Mouse (Mus musculus): ENCODE measurements around the gene Kcnn1. TPM values are rescaled to one million over a fixed set of nuclear protein-coding genes. Genes with fewer than 3 reads are reported as not detected.

The Kcnn1 gene
- polyA plus RNA-seq, 1 experiment from 2014 or later = 0.72 TPM

DNA sequence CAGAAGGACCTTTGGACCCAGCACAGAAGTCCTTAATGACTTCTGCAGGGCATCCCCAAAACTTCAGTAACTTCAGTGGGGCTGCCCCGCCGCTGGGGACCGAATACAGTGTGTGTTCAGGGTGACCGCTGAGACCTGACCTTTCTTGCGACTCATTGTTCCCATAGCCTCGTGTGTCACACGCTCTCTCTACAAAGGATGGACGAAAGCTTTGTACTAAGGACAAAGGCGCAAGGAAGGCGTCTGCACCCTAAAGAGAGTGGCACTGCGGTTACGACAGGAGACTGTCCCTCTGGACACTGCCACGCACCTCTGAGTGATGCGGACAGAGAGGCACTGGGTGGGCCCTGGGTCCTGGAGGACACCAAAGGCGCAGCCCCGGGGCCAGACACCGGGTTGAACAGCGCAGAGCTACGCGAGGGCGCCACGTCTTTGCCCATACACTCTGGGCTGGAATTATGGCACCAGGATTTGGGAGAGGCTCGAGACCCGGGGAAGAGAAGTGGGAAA lies 1.7 kb upstream of the Kcnn1 start:
- Histone ChIP-seq H3K27ac (no peak overlapping the region), H3K4me2 (peak overlapping the region; percentile 81), H3K27me3 (replicated peaks) (peaks cover 54% of the 10 kb centered on the region), H3K9me3 (replicated peaks) (no peaks in the 10 kb centered on the region), H3K4me1 (peaks cover 63% of the 10 kb centered on the region), H3K9ac (peak overlapping the region; percentile 74), H3K4me3 (peak overlapping the region; percentile 66), H3K36me3 (peaks cover 12% of the 10 kb centered on the region)
- WGBS (ENCODE audit: insufficient replicate concordance) = 3% methylated on average over 24 of the region's 24 CpGs
- no peak for ATAC-seq

DNA sequence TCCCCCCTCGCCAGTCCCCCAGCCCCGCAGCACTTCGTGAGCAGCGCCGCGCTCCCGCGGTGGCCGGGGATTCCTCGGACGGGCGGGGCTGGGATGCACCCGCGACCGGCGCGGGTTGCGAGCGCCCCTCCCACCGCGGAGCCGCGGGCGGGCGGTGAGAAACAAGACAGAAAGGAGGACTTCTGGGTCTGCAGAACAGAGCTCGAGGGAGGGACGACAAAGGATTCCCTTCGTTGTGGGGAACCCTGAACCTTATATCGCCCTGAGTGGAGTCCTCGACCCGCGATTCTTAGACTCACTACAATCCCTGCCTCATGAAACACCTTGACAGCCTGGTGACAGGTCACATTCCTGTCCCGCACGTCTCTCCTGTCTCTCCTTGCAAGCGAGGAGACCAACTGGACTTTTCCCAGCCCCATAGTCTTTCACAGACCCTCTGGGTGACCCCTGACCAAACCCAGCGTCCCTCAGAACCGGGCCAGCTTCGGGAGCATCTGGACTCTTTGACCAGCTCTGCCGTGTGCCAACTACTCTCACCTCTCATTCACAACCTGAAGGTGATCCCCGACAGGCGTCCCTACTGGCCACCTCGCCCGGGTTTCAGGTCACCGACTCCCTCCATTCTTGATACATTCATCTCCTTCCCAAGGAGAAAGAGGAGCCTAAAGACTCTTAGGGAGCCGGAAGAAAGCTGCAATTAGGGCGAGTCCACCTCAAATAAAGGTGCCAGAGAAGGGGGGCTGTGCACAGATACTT lies 1.1 kb upstream of the Kcnn1 start:
- WGBS (ENCODE audit: insufficient replicate concordance) = 2% methylated on average over 46 of the region's 46 CpGs
- Histone ChIP-seq H3K9me3 (replicated peaks) (no peaks in the 10 kb centered on the region), H3K4me3 (peak overlapping the region; percentile 66), H3K4me1 (peaks cover 57% of the 10 kb centered on the region), H3K27me3 (replicated peaks) (peaks cover 60% of the 10 kb centered on the region), H3K9ac (peak overlapping the region; percentile 6; the same call in 1 of the 2 replicates), H3K27ac (no peak overlapping the region), H3K36me3 (peaks cover 12% of the 10 kb centered on the region), H3K4me2 (peak overlapping the region; percentile 81)
- ATAC-seq = no peak

DNA sequence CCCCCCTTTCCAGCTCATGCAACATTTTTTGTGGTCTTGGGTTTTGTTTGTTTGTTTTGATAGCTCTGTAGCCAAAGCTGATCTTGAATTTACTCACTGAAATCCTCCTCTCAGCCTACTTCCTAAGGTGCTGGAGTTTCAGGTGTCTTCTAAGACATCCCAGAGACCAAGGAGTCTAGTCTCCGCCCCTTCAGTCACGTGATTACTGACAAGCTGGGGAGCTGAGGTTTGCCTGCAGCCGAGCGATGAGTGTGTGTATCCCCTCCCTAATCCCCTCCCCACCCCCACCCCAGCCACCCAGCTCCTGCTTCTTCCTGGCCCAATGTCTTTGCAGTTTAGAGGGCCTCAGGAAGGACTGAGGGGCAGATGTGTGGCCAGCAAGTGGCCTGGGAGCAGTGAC lies 5.5 kb downstream of the Kcnn1 start:
- Histone ChIP-seq H3K4me1 (peaks cover 25% of the 10 kb centered on the region), H3K36me3 (no peaks in the 10 kb centered on the region), H3K27me3 (replicated peaks) (peaks cover 85% of the 10 kb centered on the region), H3K9me3 (replicated peaks) (no peaks in the 10 kb centered on the region), H3K4me3 (no peak overlapping the region), H3K9ac (no peak overlapping the region; the same call in 1 of the 2 replicates), H3K27ac (no peak overlapping the region), H3K4me2 (peak overlapping the region; percentile 79; the same call in 1 of the 2 replicates)
- WGBS (ENCODE audit: insufficient replicate concordance) = 15% methylated on average over 4 of the region's 4 CpGs
- ATAC-seq = no peak

DNA sequence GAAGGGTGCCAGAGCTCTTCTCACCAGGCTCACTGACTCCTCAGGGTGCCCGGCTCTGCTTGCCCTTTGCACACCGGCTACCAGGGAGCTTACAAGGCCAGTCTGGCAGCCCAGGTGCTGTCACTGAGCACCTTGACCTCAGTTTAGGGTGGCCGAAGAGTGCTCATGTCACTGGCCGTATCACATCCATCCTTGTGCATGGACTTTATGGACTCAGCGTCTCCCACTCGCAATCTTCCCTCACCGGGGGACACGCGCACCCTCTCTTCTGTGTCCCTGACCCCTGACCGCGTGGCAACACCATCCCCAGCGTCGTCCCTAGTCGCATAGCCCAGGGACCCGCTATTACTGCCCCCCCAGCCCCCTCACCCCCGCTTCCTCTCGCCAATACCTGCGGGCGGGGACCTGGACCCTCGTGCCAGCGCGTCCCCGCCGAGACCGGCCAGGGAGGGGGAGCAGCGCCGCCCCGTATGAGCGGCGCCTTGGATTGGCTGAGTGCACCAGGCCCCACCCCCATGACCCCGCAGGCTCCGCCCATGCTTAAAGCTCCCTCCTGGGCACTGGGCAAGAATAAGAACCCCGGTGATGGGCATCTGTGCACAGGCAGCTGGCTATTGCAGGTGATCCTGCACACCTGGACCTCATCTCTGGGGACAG lies 6.4 kb downstream of the Kcnn1 start:
- no peak overlapping the region for H3K27ac ChIP-seq
- ATAC-seq = peak; percentile 81
- H3K9me3 ChIP-seq (replicated peaks) = no peaks in the 10 kb centered on the region
- peak overlapping the region; percentile 61; the same call in 1 of the 2 replicates for H3K9ac ChIP-seq
- H3K4me1 ChIP-seq = peaks cover 30% of the 10 kb centered on the region
- 10% methylated on average over 30 of the region's 33 CpGs for WGBS (ENCODE audit: insufficient replicate concordance)
- peak overlapping the region; percentile 48 for H3K4me3 ChIP-seq
- H3K36me3 ChIP-seq = no peaks in the 10 kb centered on the region
- peaks cover 85% of the 10 kb centered on the region for H3K27me3 ChIP-seq (replicated peaks)
- peak overlapping the region; percentile 79 for H3K4me2 ChIP-seq

DNA sequence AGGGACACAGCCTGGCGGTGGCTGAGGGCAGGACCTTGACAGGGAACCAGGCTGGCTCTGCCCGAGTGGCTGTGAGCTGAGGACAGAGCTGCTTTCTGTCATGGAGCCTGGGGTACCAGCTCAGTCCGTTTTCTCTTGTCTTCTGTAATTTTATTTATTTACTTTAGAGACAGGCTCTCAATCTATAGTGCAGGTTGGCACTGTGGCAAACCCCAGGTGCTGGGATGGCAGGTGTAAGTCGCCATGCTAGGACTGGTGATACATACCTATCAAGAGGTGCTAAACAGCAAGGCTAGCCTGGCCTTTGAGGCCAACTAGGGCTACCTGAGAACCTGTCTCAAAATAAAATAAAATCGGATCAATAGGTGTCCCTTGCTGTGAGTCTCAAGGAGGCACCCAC lies 7.0 kb downstream of the Kcnn1 start:
- H3K27ac ChIP-seq = no peak overlapping the region
- peaks cover 37% of the 10 kb centered on the region for H3K4me1 ChIP-seq
- H3K36me3 ChIP-seq = no peaks in the 10 kb centered on the region
- 63% methylated on average over 5 of the region's 5 CpGs for WGBS (ENCODE audit: insufficient replicate concordance)
- H3K4me2 ChIP-seq = peak overlapping the region; percentile 79; the same call in 1 of the 2 replicates
- ATAC-seq = no peak
- no peak overlapping the region for H3K9ac ChIP-seq
- no peaks in the 10 kb centered on the region for H3K9me3 ChIP-seq (replicated peaks)
- no peak overlapping the region for H3K4me3 ChIP-seq
- H3K27me3 ChIP-seq (replicated peaks) = peaks cover 80% of the 10 kb centered on the region

DNA sequence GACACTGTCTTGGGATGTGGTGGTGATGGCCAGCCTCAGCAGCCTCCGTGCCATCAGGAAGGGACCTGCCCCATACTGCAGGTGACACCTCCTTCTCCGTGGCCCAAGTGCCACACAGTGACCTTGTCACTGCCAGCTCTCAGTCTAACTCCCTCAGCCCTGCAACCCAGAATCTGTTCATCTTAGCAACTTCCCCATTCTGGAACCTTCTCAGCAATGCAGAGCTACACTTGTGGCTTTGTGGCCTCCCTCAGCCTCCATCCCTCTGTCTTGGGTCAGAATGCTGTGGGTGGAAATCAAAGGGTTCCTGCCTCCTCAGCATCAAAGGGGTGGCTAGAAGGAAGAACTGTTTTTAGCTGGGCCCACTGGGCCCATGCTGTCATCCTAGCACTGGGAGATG lies 9.2 kb downstream of the Kcnn1 start:
- H3K9ac ChIP-seq = no peak overlapping the region
- H3K36me3 ChIP-seq = no peaks in the 10 kb centered on the region
- H3K4me3 ChIP-seq = no peak overlapping the region
- H3K4me1 ChIP-seq = peaks cover 43% of the 10 kb centered on the region
- no peaks in the 10 kb centered on the region for H3K9me3 ChIP-seq (replicated peaks)
- peaks cover 82% of the 10 kb centered on the region for H3K27me3 ChIP-seq (replicated peaks)
- no peak overlapping the region for H3K27ac ChIP-seq
- no peak for ATAC-seq
- no peak overlapping the region for H3K4me2 ChIP-seq
- 31% methylated on average over 2 of the region's 2 CpGs for WGBS (ENCODE audit: insufficient replicate concordance)

DNA sequence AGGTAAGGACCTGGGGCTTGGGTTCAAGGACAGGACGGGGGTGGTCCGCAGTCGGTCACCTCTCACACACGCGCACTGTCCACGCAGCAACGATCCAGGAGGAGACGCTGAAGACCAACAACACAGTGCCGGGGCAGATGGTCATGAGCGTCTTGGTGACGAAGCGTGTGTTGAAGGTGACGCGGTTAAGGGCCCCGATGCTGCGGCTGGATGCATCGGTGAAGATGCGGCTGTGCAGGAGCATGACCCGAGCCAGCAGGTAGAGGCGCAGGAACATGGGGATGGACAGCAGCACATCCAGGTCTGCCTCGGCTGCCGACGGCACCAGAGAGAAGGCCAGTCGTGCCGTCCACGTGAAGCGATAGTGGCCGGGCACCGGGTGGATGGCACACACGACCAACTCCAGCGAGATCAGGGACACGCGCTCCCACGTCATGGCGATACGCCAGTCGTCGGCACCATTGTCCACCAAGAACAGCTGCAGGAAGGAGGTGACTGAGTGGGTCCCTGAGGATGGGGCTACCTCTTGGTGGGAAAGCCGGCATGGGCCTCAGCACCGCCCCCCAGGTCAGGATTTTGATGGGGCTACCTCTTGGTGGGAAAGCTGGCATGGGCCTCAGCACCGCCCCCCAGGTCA lies 10.3 kb downstream of the Kcnn1 start:
- H3K4me3 ChIP-seq = no peak overlapping the region

DNA sequence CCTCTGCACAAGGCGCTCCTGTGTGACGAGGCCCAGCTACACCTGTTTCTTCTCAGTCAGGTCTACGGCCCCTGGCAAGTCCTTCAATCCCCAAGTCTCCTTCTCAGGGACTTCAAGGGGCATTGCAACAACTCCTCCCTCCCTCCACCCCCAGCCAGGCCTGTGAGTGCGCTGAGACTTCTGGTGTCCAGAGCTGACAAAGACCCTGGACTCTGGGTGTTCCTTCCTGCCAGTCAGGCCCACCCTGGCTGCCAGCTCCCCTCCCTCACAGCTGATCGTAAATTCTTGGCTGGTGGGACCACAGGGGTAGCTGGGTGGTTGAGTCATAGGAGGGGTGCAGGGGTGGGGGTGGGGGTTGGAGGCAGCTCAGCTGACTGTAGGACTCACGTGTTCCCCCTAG lies 11.2 kb downstream of the Kcnn1 start:
- no peak for ATAC-seq

More for the DNA sequence above, 10.3 kb downstream of the Kcnn1 start:
- Histone ChIP-seq H3K36me3 (no peaks in the 10 kb centered on the region), H3K9me3 (replicated peaks) (no peaks in the 10 kb centered on the region), H3K9ac (no peak overlapping the region), H3K4me2 (no peak overlapping the region), H3K27ac (no peak overlapping the region), H3K4me1 (peaks cover 37% of the 10 kb centered on the region), H3K27me3 (replicated peaks) (peaks cover 85% of the 10 kb centered on the region)
- WGBS (ENCODE audit: insufficient replicate concordance) = 84% methylated on average over 41 of the region's 41 CpGs
- no peak for ATAC-seq

DNA sequence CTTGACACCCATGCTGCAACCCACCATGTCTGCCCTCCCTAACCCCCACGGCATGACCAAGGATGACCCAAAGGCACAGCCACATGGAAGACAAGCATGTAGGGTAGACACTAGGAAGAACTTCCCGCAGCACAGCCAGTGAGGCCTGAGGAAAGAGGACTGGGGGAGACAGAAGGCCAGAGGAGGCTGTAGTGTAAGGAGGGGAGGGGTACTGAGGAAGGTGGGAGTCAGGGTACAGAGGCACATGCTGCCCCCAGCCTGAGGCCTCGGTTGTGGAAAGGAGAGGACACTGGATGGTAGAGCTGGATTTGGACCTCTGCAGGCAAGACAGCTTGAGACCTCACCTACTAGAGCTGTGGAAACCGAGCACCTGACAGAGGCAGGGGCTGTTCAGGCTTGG lies 12.1 kb downstream of the Kcnn1 start:
- Histone ChIP-seq H3K4me1 (peaks cover 30% of the 10 kb centered on the region), H3K27ac (no peak overlapping the region), H3K4me2 (no peak overlapping the region), H3K9me3 (replicated peaks) (no peaks in the 10 kb centered on the region), H3K4me3 (no peak overlapping the region), H3K27me3 (replicated peaks) (peaks cover 91% of the 10 kb centered on the region), H3K36me3 (no peaks in the 10 kb centered on the region), H3K9ac (no peak overlapping the region)
- no peak for ATAC-seq
- 64% methylated on average over 4 of the region's 4 CpGs for WGBS (ENCODE audit: insufficient replicate concordance)

More for the DNA sequence above, 11.2 kb downstream of the Kcnn1 start:
- 38% methylated on average over 6 of the region's 6 CpGs for WGBS (ENCODE audit: insufficient replicate concordance)
- H3K4me2 ChIP-seq = no peak overlapping the region
- H3K9me3 ChIP-seq (replicated peaks) = no peaks in the 10 kb centered on the region
- H3K9ac ChIP-seq = 0 out of 2 replicates have a peak overlapping the region, but pooled peaks have one; percentile 29
- H3K36me3 ChIP-seq = no peaks in the 10 kb centered on the region
- no peak overlapping the region for H3K27ac ChIP-seq
- no peak overlapping the region for H3K4me3 ChIP-seq
- H3K4me1 ChIP-seq = peaks cover 29% of the 10 kb centered on the region
- H3K27me3 ChIP-seq (replicated peaks) = peaks cover 91% of the 10 kb centered on the region

DNA sequence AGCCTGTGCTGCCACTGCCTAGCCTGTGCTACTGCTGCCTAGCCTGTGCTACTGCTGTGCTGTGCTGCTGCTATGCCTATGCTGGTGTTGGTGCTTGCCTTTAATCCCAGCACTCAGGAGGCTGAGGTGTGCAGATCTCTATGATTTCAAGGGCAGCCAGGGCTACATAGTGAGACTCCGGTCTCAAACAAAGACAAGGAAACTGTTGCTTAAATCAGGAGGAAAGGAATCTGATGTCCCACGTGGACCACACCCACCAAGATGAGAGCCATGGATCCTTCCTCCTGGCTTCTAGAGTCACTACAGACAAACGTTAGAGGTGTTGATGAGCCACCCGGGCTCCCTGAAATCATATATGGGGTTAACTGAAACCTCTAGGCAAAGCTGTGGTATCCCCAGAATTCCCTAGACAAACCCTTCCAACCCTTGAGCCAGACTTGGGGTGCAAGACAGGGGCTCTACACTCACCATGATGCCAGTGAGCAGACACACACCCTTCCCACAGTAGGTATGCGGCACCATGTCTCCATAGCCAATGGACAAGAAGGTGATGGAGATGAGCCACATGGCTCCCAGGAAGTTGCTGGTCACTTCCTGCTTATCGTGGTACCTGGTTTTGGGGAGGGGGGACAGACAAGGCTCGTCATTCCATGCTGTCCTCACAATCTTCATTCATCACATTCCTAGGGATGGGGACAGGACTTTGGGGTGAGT lies 12.8 kb downstream of the Kcnn1 start:
- Histone ChIP-seq H3K9me3 (replicated peaks) (no peaks in the 10 kb centered on the region), H3K36me3 (no peaks in the 10 kb centered on the region), H3K9ac (no peak overlapping the region), H3K27ac (no peak overlapping the region), H3K4me3 (no peak overlapping the region), H3K4me2 (no peak overlapping the region), H3K4me1 (peaks cover 35% of the 10 kb centered on the region), H3K27me3 (replicated peaks) (peaks cover 84% of the 10 kb centered on the region)
- 52% methylated on average over 7 of the region's 7 CpGs for WGBS (ENCODE audit: insufficient replicate concordance)
- no peak for ATAC-seq

DNA sequence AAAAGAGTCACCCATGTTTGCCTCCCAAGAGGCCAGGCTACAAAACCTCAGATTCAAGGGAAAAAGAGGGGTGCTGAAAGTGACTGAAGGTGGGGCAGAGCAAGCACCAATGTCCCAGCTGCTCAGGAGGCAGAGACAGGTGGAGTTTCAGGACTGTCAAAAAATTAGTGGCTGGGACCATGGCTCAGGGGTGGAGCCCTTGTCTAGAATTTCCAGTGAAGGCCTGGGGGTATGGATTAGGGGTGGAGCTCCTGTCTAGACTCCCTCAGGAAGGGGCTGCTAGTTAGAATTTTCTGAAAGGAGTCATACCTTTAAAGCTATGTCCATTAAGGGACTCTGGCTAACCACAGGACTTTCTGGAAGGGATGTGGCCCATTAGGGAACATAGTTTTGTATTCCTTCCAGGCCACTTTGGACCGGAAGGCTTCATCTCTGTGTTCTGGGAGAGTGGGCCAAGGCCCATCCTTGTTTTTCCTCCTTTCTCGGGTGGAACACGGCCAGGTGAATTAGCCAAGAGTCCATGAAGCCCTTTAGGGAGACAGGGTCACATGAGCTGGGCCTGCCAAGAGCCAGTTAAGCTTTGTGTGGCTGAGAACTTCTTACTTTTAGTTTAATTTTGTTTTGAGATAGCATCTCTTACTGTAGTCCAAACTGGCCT lies 13.6 kb downstream of the Kcnn1 start:
- Histone ChIP-seq H3K4me3 (no peak overlapping the region), H3K9ac (no peak overlapping the region), H3K9me3 (replicated peaks) (no peaks in the 10 kb centered on the region), H3K27ac (no peak overlapping the region), H3K27me3 (replicated peaks) (peaks cover 76% of the 10 kb centered on the region), H3K4me1 (peaks cover 43% of the 10 kb centered on the region), H3K4me2 (no peak overlapping the region), H3K36me3 (no peaks in the 10 kb centered on the region)
- WGBS (ENCODE audit: insufficient replicate concordance) = 64% methylated on average over 3 of the region's 3 CpGs
- no peak for ATAC-seq
